Mouse (Mus musculus) lung, embryonic 16.5 days (tissue): Measurements from ENCODE around the gene Mbnl1. TPM values are rescaled to one million over a fixed set of nuclear protein-coding genes. Genes with fewer than 3 reads are reported as not detected.

Experiments used
- ATAC-seq: fragments of 200-750 bp; cut with Nextera tagmentation; 2 replicates; pipeline ENCODE4 v1.8.0; 2017; ENCODE audit warnings: low read depth, mild to moderate bottlenecking, moderate library complexity
- H3K27ac ChIP-seq: fragments of 300-500 bp; sonication (generic); 2 replicates; pipeline ENCODE4 v1.5.1; 2014; ENCODE audit warnings: mild to moderate bottlenecking, control low read depth, low read length
- H3K27me3 ChIP-seq: fragments of 300-500 bp; sonication (generic); 2 replicates; pipeline ENCODE4 v1.6.1; 2014; ENCODE audit warnings: low read depth, low read length, mixed read lengths; ENCODE audit not compliant: control insufficient read depth, insufficient read depth
- H3K36me3 ChIP-seq: fragments of 300-500 bp; sonication (generic); 2 replicates; pipeline ENCODE4 v1.6.1; 2014; ENCODE audit warnings: low read length; ENCODE audit not compliant: control insufficient read depth, insufficient read depth
- H3K4me1 ChIP-seq: fragments of 300-500 bp; sonication (generic); replicated peaks from 2 replicates; pipeline ENCODE4 v1.6.1; 2014; ENCODE audit warnings: low read length, mixed read lengths; ENCODE audit not compliant: control insufficient read depth, insufficient read depth
- H3K4me2 ChIP-seq: fragments of 300-500 bp; sonication (generic); 2 replicates; pipeline ENCODE4 v1.6.1; 2014; ENCODE audit warnings: low read depth, low read length, control low read depth
- H3K4me3 ChIP-seq: fragments of 300-500 bp; sonication (generic); 2 replicates; pipeline ENCODE4 v1.5.1; 2014; ENCODE audit warnings: mild to moderate bottlenecking, low read length, control low read depth
- H3K9ac ChIP-seq: fragments of 300-500 bp; sonication (generic); 2 replicates; pipeline ENCODE4 v1.6.1; 2014; ENCODE audit warnings: low read length, control low read depth
- H3K9me3 ChIP-seq: fragments of 300-500 bp; sonication (generic); 2 replicates; pipeline ENCODE4 v1.6.1; 2016; ENCODE audit warnings: low read length; ENCODE audit not compliant: control insufficient read depth
- WGBS: fragments of 180-500 bp; shearing (Covaris S2); extraction: QIAGEN DNeasy Blood & Tissue Kit; methylation state at CpG from one replicate; pipeline ENCODE4 v1.1.7; 2014; 5-methylcytosine and 5-hydroxymethylcytosine counted together
- polyA plus RNA-seq: library from polyadenylated mRNA; unstranded; fragments of >200 nt; fragmentation: Nextera tagmentation; extraction: Ambion mirVana; gene quantifications from 2 replicates; pipeline ENCODE4 v1.2.1, GENCODE M21; 2015

Mbnl1 gene
- polyA plus RNA-seq, 1 experiment from 2014 or later = 180 TPM

GRCm38 (mm10) chr3:60602923-60603549, 130.4 kb downstream of the Mbnl1 start:
- no peak overlapping the region for H3K27ac ChIP-seq
- WGBS = 70% methylated on average over 4 of the region's 4 CpGs
- no peak overlapping the region for H3K4me2 ChIP-seq
- no peaks in the 10 kb centered on the region for H3K27me3 ChIP-seq
- H3K36me3 ChIP-seq = peaks cover 13% of the 10 kb centered on the region
- H3K4me3 ChIP-seq = no peak overlapping the region
- ATAC-seq = no peak
- no peaks in the 10 kb centered on the region for H3K9me3 ChIP-seq
- peaks cover 3% of the 10 kb centered on the region; the same call in 1 of the 2 replicates for H3K4me1 ChIP-seq
- H3K9ac ChIP-seq = no peak overlapping the region

GRCm38 (mm10) chr3:60603637-60604036, 131.0 kb downstream of the Mbnl1 start:
- no peaks in the 10 kb centered on the region for H3K9me3 ChIP-seq
- peaks cover 3% of the 10 kb centered on the region; the same call in 1 of the 2 replicates for H3K4me1 ChIP-seq
- H3K27ac ChIP-seq = no peak overlapping the region
- no peak overlapping the region for H3K4me3 ChIP-seq
- peaks cover 13% of the 10 kb centered on the region for H3K36me3 ChIP-seq
- no peak for ATAC-seq
- no peak overlapping the region for H3K4me2 ChIP-seq
- WGBS = 87% methylated on average over 4 of the region's 4 CpGs
- no peak overlapping the region for H3K9ac ChIP-seq
- no peaks in the 10 kb centered on the region for H3K27me3 ChIP-seq

- Histone ChIP-seq H3K27me3 (no peaks in the 10 kb centered on the region), H3K27ac (no peak overlapping the region), H3K4me2 (no peak overlapping the region), H3K9me3 (no peaks in the 10 kb centered on the region), H3K4me3 (no peak overlapping the region), H3K9ac (no peak overlapping the region), H3K4me1 (peaks cover 3% of the 10 kb centered on the region; the same call in 1 of the 2 replicates), H3K36me3 (peaks cover 13% of the 10 kb centered on the region)
- no peak for ATAC-seq
- WGBS = 65% methylated on average over 6 of the region's 6 CpGs
Observed at GRCm38 (mm10) chr3:60604205-60604604, 131.6 kb downstream of the Mbnl1 start.

GRCm38 (mm10) chr3:60608952-60609403, 136.3 kb downstream of the Mbnl1 start:
- Histone ChIP-seq H3K36me3 (peaks cover 12% of the 10 kb centered on the region), H3K9ac (no peak overlapping the region), H3K9me3 (no peaks in the 10 kb centered on the region), H3K4me3 (no peak overlapping the region), H3K4me1 (peaks cover 4% of the 10 kb centered on the region; the same call in 1 of the 2 replicates), H3K27ac (no peak overlapping the region), H3K4me2 (no peak overlapping the region), H3K27me3 (no peaks in the 10 kb centered on the region)
- ATAC-seq = no peak
- WGBS = 19% methylated on average over 2 of the region's 2 CpGs

GRCm38 (mm10) chr3:60611839-60612238, 139.2 kb downstream of the Mbnl1 start:
- Histone ChIP-seq H3K4me1 (peaks cover 4% of the 10 kb centered on the region; the same call in 1 of the 2 replicates), H3K9ac (no peak overlapping the region), H3K27me3 (no peaks in the 10 kb centered on the region), H3K4me2 (no peak overlapping the region), H3K27ac (no peak overlapping the region), H3K9me3 (no peaks in the 10 kb centered on the region), H3K4me3 (no peak overlapping the region), H3K36me3 (peaks cover 10% of the 10 kb centered on the region)
- ATAC-seq = no peak
- WGBS = 14% methylated on average over 2 of the region's 2 CpGs

GRCm38 (mm10) chr3:60613121-60613520, 140.5 kb downstream of the Mbnl1 start:
- H3K4me3 ChIP-seq = no peak overlapping the region
- H3K9ac ChIP-seq = no peak overlapping the region
- no peak overlapping the region for H3K27ac ChIP-seq
- H3K4me1 ChIP-seq = peaks cover 9% of the 10 kb centered on the region; the same call in 1 of the 2 replicates
- H3K27me3 ChIP-seq = no peaks in the 10 kb centered on the region
- no peak overlapping the region for H3K4me2 ChIP-seq
- WGBS = 81% methylated on average over 7 of the region's 7 CpGs
- H3K36me3 ChIP-seq = peaks cover 12% of the 10 kb centered on the region
- H3K9me3 ChIP-seq = no peaks in the 10 kb centered on the region
- ATAC-seq = no peak

GRCm38 (mm10) chr3:60614516-60614915, 141.9 kb downstream of the Mbnl1 start:
- H3K4me2 ChIP-seq = no peak overlapping the region
- peaks cover 16% of the 10 kb centered on the region for H3K36me3 ChIP-seq
- H3K9me3 ChIP-seq = no peaks in the 10 kb centered on the region
- H3K9ac ChIP-seq = no peak overlapping the region
- H3K4me1 ChIP-seq = peaks cover 9% of the 10 kb centered on the region; the same call in 1 of the 2 replicates
- no peaks in the 10 kb centered on the region for H3K27me3 ChIP-seq
- no peak overlapping the region for H3K27ac ChIP-seq
- no peak for ATAC-seq
- no peak overlapping the region for H3K4me3 ChIP-seq
- WGBS = 84% methylated on average over 7 of the region's 7 CpGs

- no peaks in the 10 kb centered on the region for H3K27me3 ChIP-seq
- no peak overlapping the region for H3K4me2 ChIP-seq
- H3K36me3 ChIP-seq = peaks cover 19% of the 10 kb centered on the region
- H3K9ac ChIP-seq = no peak overlapping the region
- ATAC-seq = peak; percentile 48; the same call in 1 of the 2 replicates
- no peaks in the 10 kb centered on the region for H3K9me3 ChIP-seq
- H3K4me1 ChIP-seq = peaks cover 9% of the 10 kb centered on the region; the same call in 1 of the 2 replicates
- no peak overlapping the region for H3K27ac ChIP-seq
- no peak overlapping the region for H3K4me3 ChIP-seq
- WGBS = 62% methylated on average over 11 of the region's 11 CpGs
Observed at GRCm38 (mm10) chr3:60615057-60615606, 142.5 kb downstream of the Mbnl1 start.

- Histone ChIP-seq H3K9ac (no peak overlapping the region), H3K36me3 (peaks cover 19% of the 10 kb centered on the region), H3K9me3 (no peaks in the 10 kb centered on the region), H3K4me3 (no peak overlapping the region), H3K4me2 (no peak overlapping the region), H3K27ac (no peak overlapping the region), H3K27me3 (no peaks in the 10 kb centered on the region), H3K4me1 (peaks cover 7% of the 10 kb centered on the region; the same call in 1 of the 2 replicates)
- no peak for ATAC-seq
- 54% methylated on average over 7 of the region's 7 CpGs for WGBS
Observed at GRCm38 (mm10) chr3:60615615-60616014, 143.0 kb downstream of the Mbnl1 start.
